Mouse (Mus musculus) embryonic fibroblast, embryonic 13.5 days (primary cell): ENCODE data around the gene Atp6v1fnb.
A peak's percentile ranks its signal among the peaks of the same experiment; 100 is the strongest.

Source experiments
- CTCF ChIP-seq: IDR thresholded peaks from 2 replicates; pipeline ENCODE4 v1.5.1; 2011; ENCODE audit warnings: mild to moderate bottlenecking, control low read depth, low read length, moderate library complexity, borderline replicate concordance; ENCODE audit not compliant: insufficient read depth
- POLR2A ChIP-seq: IDR thresholded peaks from 2 replicates; pipeline ENCODE4 v1.6.1; 2011; ENCODE audit warnings: low read depth, mild to moderate bottlenecking, control low read depth, low read length, moderate library complexity

- TF ChIP-seq CTCF (peak; percentile 72), POLR2A (no peak)
Observed at GRCm38 (mm10) chr6:29484716-29485559, 13.7 kb downstream of the Atp6v1fnb start.
